ENCODE assay signal across 36 mouse cellular contexts in genomic region chr3:30441646-30442045, GRCm38 (mm10).
"Had no signal": no experiment of that assay in that cellular context is flagged by ENCODE, and none has a peak within 500 bp of the region (broad histone marks: within the 10 kb centered on the region; RNA-seq: fewer than 3 reads in every experiment).

No protein-coding gene starts in this region.

- H3K4me3 ChIP-seq: heart, embryonic 10.5 days; heart, embryonic 12.5 days; heart, embryonic 13.5 days; heart, embryonic 15.5 days; hindbrain, embryonic 10.5 days; hindbrain, embryonic 12.5 days; hindbrain, embryonic 13.5 days; hindbrain, embryonic 15.5 days; intestine, embryonic 15.5 days; kidney, embryonic 15.5 days; layer of hippocampus, adult 2 months; left cerebral cortex, adult 2 months had no signal

- H3K9ac ChIP-seq: heart, embryonic 12.5 days; heart, embryonic 13.5 days; heart, embryonic 15.5 days; hindbrain, embryonic 12.5 days; hindbrain, embryonic 13.5 days; hindbrain, embryonic 14.5 days; hindbrain, embryonic 15.5 days; intestine, embryonic 15.5 days; kidney, embryonic 15.5 days had no signal

- DNase-seq: heart, postnatal 10 days; heart, postnatal 14 days; heart, postnatal 36 days; heart, postnatal 4 days; kidney, adult 11 months; kidney, adult 18-20 months; kidney, adult 2 months; kidney, adult 8-10 months; kidney, adult 9 months; kidney, postnatal 10 days; kidney, postnatal 14 days; kidney, postnatal 25 days; kidney, postnatal 36 days; kidney, postnatal 4 days; layer of hippocampus, adult 9-11 months; layer of hippocampus, postnatal 36 days had no signal

- H3K4me2 ChIP-seq: heart, embryonic 11.5 days; heart, embryonic 12.5 days; heart, embryonic 13.5 days; heart, embryonic 15.5 days; hindbrain, embryonic 12.5 days; hindbrain, embryonic 13.5 days; hindbrain, embryonic 14.5 days; hindbrain, embryonic 15.5 days; intestine, embryonic 15.5 days; kidney, embryonic 15.5 days had no signal

- ATAC-seq: hindbrain, embryonic 16.5 days; hindbrain, postnatal 0 days; inflammation-experienced regulatory T-cells, adult 6 months; intestine, embryonic 15.5 days; intestine, embryonic 16.5 days; intestine, postnatal 0 days had no signal

- H3K9me3 ChIP-seq: heart, embryonic 10.5 days; heart, embryonic 13.5 days; heart, embryonic 15.5 days; hindbrain, embryonic 10.5 days; hindbrain, embryonic 12.5 days; hindbrain, embryonic 13.5 days; hindbrain, embryonic 15.5 days; intestine, embryonic 15.5 days; kidney, embryonic 15.5 days had no signal

- H3K27me3 ChIP-seq: heart, embryonic 12.5 days; heart, embryonic 13.5 days; heart, embryonic 15.5 days; hindbrain, embryonic 12.5 days; hindbrain, embryonic 13.5 days; hindbrain, embryonic 15.5 days; intestine, embryonic 15.5 days; kidney, embryonic 15.5 days had no signal

- H3K36me3 ChIP-seq: heart, embryonic 10.5 days; heart, embryonic 12.5 days; heart, embryonic 15.5 days; hindbrain, embryonic 10.5 days; hindbrain, embryonic 12.5 days; hindbrain, embryonic 13.5 days; hindbrain, embryonic 15.5 days; intestine, embryonic 15.5 days; kidney, embryonic 15.5 days had no signal

- H3K27ac ChIP-seq: heart, embryonic 10.5 days; heart, embryonic 13.5 days; heart, embryonic 15.5 days; hindbrain, embryonic 10.5 days; hindbrain, embryonic 12.5 days; hindbrain, embryonic 13.5 days; hindbrain, embryonic 14.5 days; hindbrain, embryonic 15.5 days; hindbrain, postnatal 0 days; intestine, embryonic 15.5 days; kidney, embryonic 15.5 days; kidney, postnatal 0 days; layer of hippocampus, adult 2 months; left cerebral cortex, adult 2 months had no signal

- H3K4me1 ChIP-seq: heart, embryonic 15.5 days; hindbrain, embryonic 12.5 days; hindbrain, embryonic 13.5 days; hindbrain, embryonic 15.5 days; intestine, embryonic 15.5 days had no signal
